Mouse (Mus musculus): ENCODE data around the gene Ccdc58.

DNA sequence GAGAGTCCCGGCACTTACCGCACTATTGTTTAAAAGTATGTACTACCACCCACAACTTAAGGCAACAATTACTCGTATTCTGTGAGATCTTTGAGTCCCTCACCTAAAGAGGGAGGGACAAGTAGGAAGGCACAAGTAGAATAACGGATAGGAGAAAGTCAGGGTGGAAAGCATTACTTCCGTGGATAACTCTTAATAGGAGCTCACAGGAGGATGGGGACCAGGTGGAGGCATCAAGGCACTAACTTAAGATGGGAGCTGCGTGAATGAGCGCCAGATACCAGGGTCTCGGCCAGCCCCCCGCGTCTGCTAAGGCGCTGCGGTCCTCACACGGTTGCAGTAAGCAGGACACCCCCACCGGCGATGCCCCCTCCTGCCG lies 425 bp upstream of the Ccdc58 start:
- TF ChIP-seq CTCF (conservative IDR thresholded peaks at IDR 0.05; ENCODE audit: low read length) (no peak), NANOG (IDR thresholded peaks at IDR 0.05; ENCODE audit: borderline replicate concordance, low read length) (0 out of 2 replicates have a peak, but pooled peaks have one; percentile 10), POU5F1 (IDR thresholded peaks at IDR 0.05; ENCODE audit: borderline replicate concordance, low read length) (no peak)

Measured in E14TG2a.4 (cell line).